Mouse (Mus musculus) kidney, adult 9 months (tissue): ENCODE measurements around the gene Ppp1r12c.

Experiments
- DNase-seq: peaks from one replicate; pipeline ENCODE4 v3.0.0; 2022

The Ppp1r12c gene

GRCm38 (mm10) chr7:4515853-4516252, 14.4 kb upstream of the Ppp1r12c start:
- no peak for DNase-seq

- no peak for DNase-seq
Measured at GRCm38 (mm10) chr7:4513829-4514712, 12.6 kb upstream of the Ppp1r12c start.

- DNase-seq = peak; percentile 47
Measured at GRCm38 (mm10) chr7:4513236-4513635, 11.8 kb upstream of the Ppp1r12c start.

GRCm38 (mm10) chr7:4511489-4512224, 10.2 kb upstream of the Ppp1r12c start:
- no peak for DNase-seq

- peak; percentile 85 for DNase-seq
Measured at GRCm38 (mm10) chr7:4509863-4510608, 8.6 kb upstream of the Ppp1r12c start.

GRCm38 (mm10) chr7:4508739-4509116, 7.2 kb upstream of the Ppp1r12c start:
- DNase-seq = no peak

- DNase-seq = no peak
Measured at GRCm38 (mm10) chr7:4508062-4508738, 6.7 kb upstream of the Ppp1r12c start.

- DNase-seq = no peak
Measured at GRCm38 (mm10) chr7:4507220-4507619, 5.7 kb upstream of the Ppp1r12c start.

GRCm38 (mm10) chr7:4504646-4505435, 3.4 kb upstream of the Ppp1r12c start:
- DNase-seq = no peak

GRCm38 (mm10) chr7:4503858-4504257, 2.4 kb upstream of the Ppp1r12c start:
- no peak for DNase-seq

GRCm38 (mm10) chr7:4503100-4503499, 1.6 kb upstream of the Ppp1r12c start:
- DNase-seq = no peak

- peak; percentile 81 for DNase-seq
Measured at GRCm38 (mm10) chr7:4502421-4503090, 1.1 kb upstream of the Ppp1r12c start.

- peak; percentile 32 for DNase-seq
Measured at GRCm38 (mm10) chr7:4500892-4501471, 498 bp downstream of the Ppp1r12c start.

GRCm38 (mm10) chr7:4499034-4499433, 2.4 kb downstream of the Ppp1r12c start:
- no peak for DNase-seq

- DNase-seq = peak; percentile 50
Measured at GRCm38 (mm10) chr7:4498251-4498650, 3.2 kb downstream of the Ppp1r12c start.

- no peak for DNase-seq
Measured at GRCm38 (mm10) chr7:4497271-4497903, 4.1 kb downstream of the Ppp1r12c start.

GRCm38 (mm10) chr7:4496468-4496867, 5.0 kb downstream of the Ppp1r12c start:
- DNase-seq = no peak

GRCm38 (mm10) chr7:4493991-4494390, 7.5 kb downstream of the Ppp1r12c start:
- DNase-seq = no peak

- DNase-seq = no peak
Measured at GRCm38 (mm10) chr7:4492284-4493224, 8.9 kb downstream of the Ppp1r12c start.
